Mouse (Mus musculus) ES-Bruce4 (cell line): ENCODE data around the gene Gdf7.

Experiments used
- CTCF ChIP-seq: IDR thresholded peaks from one replicate; pipeline ENCODE4 v1.8.1; 2011; ENCODE audit warnings: low read depth, low read length
- EP300 ChIP-seq: IDR thresholded peaks from 2 replicates; pipeline ENCODE4 v1.6.1; 2011; ENCODE audit warnings: low read depth, low read length; ENCODE audit not compliant: insufficient read depth
- POLR2A ChIP-seq: IDR thresholded peaks from one replicate; pipeline ENCODE4 v1.8.1; 2011; ENCODE audit warnings: low read length; ENCODE audit not compliant: insufficient read depth

DNA sequence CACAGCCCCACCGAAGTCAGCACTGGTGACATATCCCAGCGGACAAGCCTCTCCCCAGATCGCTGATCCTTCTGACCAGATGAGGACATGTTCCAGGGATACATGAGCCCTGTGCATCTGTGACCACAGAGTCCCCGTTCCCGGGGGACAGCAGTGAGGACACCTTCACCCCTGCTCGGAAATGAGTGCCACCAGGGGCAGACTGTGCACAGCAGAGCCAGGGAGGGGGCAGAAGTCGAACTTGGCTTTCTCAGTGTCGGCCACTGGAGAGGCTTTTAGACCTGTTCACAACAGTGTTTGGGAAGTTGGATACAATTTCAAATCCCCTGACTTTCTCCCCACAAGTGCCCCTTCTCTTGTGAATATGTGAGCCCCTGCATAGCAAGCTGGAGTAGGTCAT is 12.3 kb downstream of the Gdf7 start:
- TF ChIP-seq CTCF, result no peak
- TF ChIP-seq POLR2A, result no peak
- no peak for TF ChIP-seq EP300
